Comparison of ENCODE assay signal across 16 mouse cellular contexts in the genomic region with DNA sequence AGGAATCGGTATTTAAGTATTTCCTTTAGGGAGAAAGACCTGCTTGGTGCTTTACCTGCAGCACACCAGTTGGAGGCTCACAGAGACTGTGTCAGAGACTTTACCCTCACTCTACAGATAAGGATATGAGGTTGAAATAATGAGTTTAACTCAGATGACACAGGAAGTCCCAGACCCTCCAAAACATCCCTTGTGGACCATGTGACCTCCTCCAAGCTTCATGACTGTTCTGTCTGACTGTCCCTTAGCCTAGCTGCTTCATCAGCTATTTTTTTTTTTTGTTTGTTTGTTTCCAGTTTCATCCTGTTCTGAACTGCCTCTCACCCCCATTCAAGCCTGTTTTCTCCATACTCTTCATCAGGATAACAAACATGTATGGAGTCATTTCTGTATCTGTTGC. TPM values are rescaled to one million over a fixed set of nuclear protein-coding genes. Genes with fewer than 3 reads are reported as not detected.
"Had no signal": no experiment of that assay in that cellular context is flagged by ENCODE, and none has a peak within 500 bp of the region (broad histone marks: within the 10 kb centered on the region; RNA-seq: fewer than 3 reads in every experiment).

No protein-coding gene starts in this region.

- ATAC-seq: lung, postnatal 0 days had no signal

- H3K36me3 ChIP-seq: limb, embryonic 12.5 days; midbrain, embryonic 10.5 days; neural tube, embryonic 12.5 days had no signal

- H3K4me1 ChIP-seq: limb, embryonic 12.5 days; midbrain, embryonic 10.5 days; neural tube, embryonic 12.5 days had no signal

- DNase-seq: kidney, adult 11 months; kidney, adult 9 months; kidney, postnatal 36 days; lung, adult 2 months; lung, postnatal 4 days; midbrain, embryonic 14.5 days; thymus, adult 18-20 months; thymus, postnatal 14 days had no signal

- H3K4me2 ChIP-seq: limb, embryonic 12.5 days; neural tube, embryonic 12.5 days had no signal

- H3K27ac ChIP-seq: kidney, postnatal 0 days; limb, embryonic 12.5 days; midbrain, embryonic 10.5 days; neural tube, embryonic 12.5 days had no signal

- H3K9me3 ChIP-seq: limb, embryonic 12.5 days; midbrain, embryonic 10.5 days; neural tube, embryonic 12.5 days had no signal

- H3K27me3 ChIP-seq: limb, embryonic 12.5 days; neural tube, embryonic 12.5 days had no signal

- H3K9ac ChIP-seq: limb, embryonic 12.5 days; neural tube, embryonic 12.5 days had no signal

- H3K4me3 ChIP-seq: limb, embryonic 12.5 days; midbrain, embryonic 10.5 days; neural tube, embryonic 12.5 days had no signal

RNA-seq across cellular contexts. Expression of a gene that starts 58.6 kb away (rescaled TPM):
- total RNA-seq: layer of hippocampus, adult 18-20 months; liver, adult 2 months; neutrophil, adult 5-6 weeks had no signal
- polyA plus RNA-seq: limb, embryonic 12.5 days; liver, adult 2 months; lung, adult 2 months had no signal
